Mouse (Mus musculus) embryonic facial prominence, embryonic 11.5 days (tissue): ENCODE measurements around the gene Serpinb11. TPM values are rescaled to one million over a fixed set of nuclear protein-coding genes. Genes with fewer than 3 reads are reported as not detected.

Experiments
- ATAC-seq: fragments of 200-750 bp; cut with Nextera tagmentation; replicated peaks from 2 replicates; pipeline ENCODE4 v1.8.0; 2017; ENCODE audit warnings: low read depth; ENCODE audit not compliant: insufficient number of reproducible peaks, low FRiP score, low TSS enrichment
- DNase-seq: peaks from one replicate; pipeline ENCODE4 v3.0.0-alpha.2; 2015; ENCODE audit warnings: low spot score
- H3K27ac ChIP-seq: fragments of 300-500 bp; sonication (generic); replicated peaks from 2 replicates; pipeline ENCODE4 v1.5.1; 2014; ENCODE audit warnings: mild to moderate bottlenecking, low read depth, low read length, control low read depth
- H3K27me3 ChIP-seq: fragments of 300-500 bp; sonication (generic); 2 replicates; pipeline ENCODE4 v1.6.1; 2014; ENCODE audit warnings: mild to moderate bottlenecking, low read length, moderate library complexity, mixed read lengths; ENCODE audit not compliant: control insufficient read depth, insufficient read depth
- H3K36me3 ChIP-seq: fragments of 300-500 bp; sonication (generic); replicated peaks from 2 replicates; pipeline ENCODE4 v1.6.1; 2014; ENCODE audit warnings: low read depth, mild to moderate bottlenecking, low read length, moderate library complexity, mixed read lengths; ENCODE audit not compliant: control insufficient read depth, insufficient read depth
- H3K4me1 ChIP-seq: fragments of 300-500 bp; sonication (generic); 2 replicates; pipeline ENCODE4 v1.6.1; 2014; ENCODE audit warnings: low read length, mixed read lengths; ENCODE audit not compliant: control insufficient read depth, insufficient read depth
- H3K4me2 ChIP-seq: fragments of 300-500 bp; sonication (generic); 2 replicates; pipeline ENCODE4 v1.6.1; 2014; ENCODE audit warnings: low read depth, mild to moderate bottlenecking, control low read depth, low read length, moderate library complexity
- H3K4me3 ChIP-seq: fragments of 300-500 bp; sonication (generic); 2 replicates; pipeline ENCODE4 v1.5.1; 2014; ENCODE audit warnings: low read depth, low read length, control low read depth
- H3K9ac ChIP-seq: fragments of 300-500 bp; sonication (generic); replicated peaks from 2 replicates; pipeline ENCODE4 v1.6.1; 2014; ENCODE audit warnings: mild to moderate bottlenecking, control low read depth, low read length
- H3K9me3 ChIP-seq: fragments of 300-500 bp; sonication (generic); replicated peaks from 2 replicates; pipeline ENCODE4 v1.6.1; 2016; ENCODE audit warnings: mild to moderate bottlenecking, low read length, inconsistent platforms, mixed read lengths; ENCODE audit not compliant: control insufficient read depth
- WGBS: fragments of 180-500 bp; shearing (Covaris S2); extraction: QIAGEN DNeasy Blood & Tissue Kit; methylation state at CpG from one replicate; pipeline ENCODE4 v1.1.7; 2014; 5-methylcytosine and 5-hydroxymethylcytosine counted together
- polyA plus RNA-seq: library from polyadenylated mRNA; unstranded; fragments of >200 nt; fragmentation: Nextera tagmentation; extraction: Ambion mirVana; gene quantifications from 2 replicates; pipeline ENCODE4 v1.2.1, GENCODE M21; 2014

Serpinb11 gene
- polyA plus RNA-seq: not detected in 2 replicates

DNA sequence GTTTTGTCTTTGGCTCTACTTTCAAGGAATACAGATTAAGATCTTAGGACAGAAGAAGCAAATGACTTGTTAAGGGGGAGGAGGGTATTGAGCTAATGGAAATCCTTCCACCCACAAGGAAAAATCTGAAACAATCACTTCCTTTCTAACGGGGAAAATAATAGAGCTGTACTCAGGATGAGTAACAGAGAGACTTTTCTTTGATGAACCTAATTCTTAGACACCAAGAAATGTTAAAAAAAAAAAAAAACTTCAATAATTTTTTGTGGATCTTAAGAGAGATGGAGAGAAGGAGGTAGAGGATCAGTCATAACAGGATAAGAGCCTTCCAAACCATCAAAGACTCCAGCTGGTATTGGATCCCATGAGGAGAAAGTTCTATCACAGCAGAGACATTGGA is at the start of gene Serpinb11:
Serpinb11 (plus strand) TSS at position 301 of the 400 bp plus-strand sequence.
- Histone ChIP-seq H3K4me2 (no peak within 1 kb of the TSS), H3K4me1 (no peaks in the 10 kb centered on the region), H3K27me3 (no peaks in the 10 kb centered on the region), H3K9me3 (no peaks in the 10 kb centered on the region), H3K27ac (no peak within 1 kb of the TSS), H3K9ac (no peak within 1 kb of the TSS), H3K36me3 (no peaks in the 10 kb centered on the region), H3K4me3 (no peak within 1 kb of the TSS)
- no peak for ATAC-seq
- DNase-seq: no peak
- 51% methylated on average over 1 of the region's 1 CpGs for WGBS

DNA sequence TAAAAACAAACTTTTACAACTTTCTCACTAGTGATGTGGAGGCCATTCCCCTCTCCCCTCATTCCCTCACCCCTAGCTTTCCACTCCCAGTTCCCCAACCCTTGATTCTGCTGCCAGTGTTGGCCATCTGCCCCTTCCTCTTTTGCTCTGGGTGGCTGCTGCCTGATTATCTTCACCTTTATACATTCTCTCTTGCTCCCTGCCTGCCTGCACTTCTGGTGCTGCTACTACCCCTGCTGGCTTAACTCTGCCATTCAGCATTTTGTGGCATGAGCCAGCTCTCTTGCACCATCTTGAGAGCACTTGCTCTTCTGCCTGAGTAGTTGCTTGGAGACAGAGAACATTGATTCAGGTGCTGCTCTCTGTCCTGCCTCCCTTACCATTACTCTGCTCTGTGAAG is 15.0 kb upstream of the Serpinb11 start:
- Histone ChIP-seq H3K4me2 (no peak overlapping the region), H3K27me3 (no peaks in the 10 kb centered on the region), H3K9ac (no peak overlapping the region), H3K4me1 (no peaks in the 10 kb centered on the region), H3K9me3 (no peaks in the 10 kb centered on the region), H3K4me3 (no peak overlapping the region), H3K36me3 (no peaks in the 10 kb centered on the region), H3K27ac (no peak overlapping the region)
- ATAC-seq (no peak), DNase-seq (no peak)

DNA sequence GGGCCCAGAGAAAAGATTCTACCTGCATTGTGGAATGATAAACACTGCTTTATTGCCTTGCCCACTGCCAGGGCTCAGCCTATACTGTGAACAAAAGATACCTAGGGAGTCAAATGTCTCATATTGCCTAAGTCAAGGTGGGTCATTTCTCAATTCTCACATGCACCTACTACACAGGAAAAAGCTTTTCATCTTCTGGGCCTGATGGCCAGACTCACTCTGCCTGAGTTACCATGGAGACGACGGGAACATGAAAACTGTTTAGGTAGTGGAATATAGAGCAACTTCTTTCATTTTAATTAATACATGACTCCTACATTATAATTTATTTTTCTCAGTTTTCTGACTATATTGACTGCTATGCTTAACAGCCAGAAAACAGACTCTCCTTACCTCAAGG is 14.2 kb upstream of the Serpinb11 start:
- no peak for DNase-seq
- Histone ChIP-seq H3K4me1 (no peaks in the 10 kb centered on the region), H3K27me3 (no peaks in the 10 kb centered on the region)

DNA sequence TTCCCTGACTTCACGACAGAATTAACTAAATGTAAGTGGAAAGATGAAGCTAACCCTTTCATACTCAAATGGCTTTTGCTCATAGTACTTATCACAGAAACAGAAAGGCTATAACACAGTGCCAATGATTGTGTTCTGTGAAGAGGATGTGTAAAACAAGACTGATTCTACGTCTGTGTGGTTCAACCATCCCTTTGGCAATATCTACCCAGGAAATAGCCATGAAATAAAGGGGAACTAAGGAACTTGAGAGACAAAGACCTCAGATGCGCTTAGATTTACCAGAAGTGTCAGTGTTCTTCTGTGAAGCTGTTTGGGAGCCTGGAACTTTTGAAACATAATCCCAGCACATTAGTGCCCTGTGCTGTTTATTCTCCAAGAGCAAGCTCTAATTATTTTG is 10.6 kb upstream of the Serpinb11 start:
- WGBS: 43% methylated on average over 3 of the region's 3 CpGs
- Histone ChIP-seq H3K4me3 (no peak overlapping the region), H3K4me1 (no peaks in the 10 kb centered on the region), H3K36me3 (no peaks in the 10 kb centered on the region), H3K27ac (no peak overlapping the region), H3K4me2 (no peak overlapping the region), H3K27me3 (no peaks in the 10 kb centered on the region), H3K9me3 (no peaks in the 10 kb centered on the region), H3K9ac (no peak overlapping the region)
- ATAC-seq (no peak), DNase-seq (no peak)

More for the DNA sequence above, 14.2 kb upstream of the Serpinb11 start:
- no peak overlapping the region for H3K4me2 ChIP-seq
- no peaks in the 10 kb centered on the region for H3K36me3 ChIP-seq
- H3K4me3 ChIP-seq: no peak overlapping the region
- no peak overlapping the region for H3K27ac ChIP-seq
- WGBS: 92% methylated on average over 2 of the region's 2 CpGs
- H3K9me3 ChIP-seq: no peaks in the 10 kb centered on the region
- no peak overlapping the region for H3K9ac ChIP-seq
- ATAC-seq: no peak

DNA sequence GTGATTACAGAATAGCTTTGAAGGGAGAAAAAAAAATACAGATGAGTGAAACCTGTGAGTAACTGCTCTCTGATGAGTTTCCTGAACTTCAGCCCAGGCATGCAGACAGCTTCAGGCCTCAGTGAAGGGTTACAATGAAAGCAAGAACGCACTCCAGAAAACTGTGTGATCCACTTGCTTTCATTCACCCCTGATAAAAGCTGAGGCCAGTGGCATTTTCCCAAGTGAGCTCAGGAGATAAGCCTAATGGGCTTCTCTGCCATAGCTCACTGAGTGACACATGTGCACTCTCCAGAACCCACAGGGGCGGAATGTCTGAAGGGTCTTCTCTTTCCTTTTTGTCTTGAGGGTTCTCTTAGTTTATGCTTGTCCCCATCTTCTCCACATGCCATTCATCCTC is 9.9 kb upstream of the Serpinb11 start:
- H3K4me2 ChIP-seq: no peak overlapping the region
- H3K27ac ChIP-seq: no peak overlapping the region
- H3K27me3 ChIP-seq: no peaks in the 10 kb centered on the region
- no peaks in the 10 kb centered on the region for H3K9me3 ChIP-seq
- H3K36me3 ChIP-seq: no peaks in the 10 kb centered on the region
- DNase-seq (no peak), ATAC-seq (no peak)
- 75% methylated on average over 2 of the region's 2 CpGs for WGBS
- H3K4me1 ChIP-seq: no peaks in the 10 kb centered on the region
- no peak overlapping the region for H3K4me3 ChIP-seq
- H3K9ac ChIP-seq: no peak overlapping the region

DNA sequence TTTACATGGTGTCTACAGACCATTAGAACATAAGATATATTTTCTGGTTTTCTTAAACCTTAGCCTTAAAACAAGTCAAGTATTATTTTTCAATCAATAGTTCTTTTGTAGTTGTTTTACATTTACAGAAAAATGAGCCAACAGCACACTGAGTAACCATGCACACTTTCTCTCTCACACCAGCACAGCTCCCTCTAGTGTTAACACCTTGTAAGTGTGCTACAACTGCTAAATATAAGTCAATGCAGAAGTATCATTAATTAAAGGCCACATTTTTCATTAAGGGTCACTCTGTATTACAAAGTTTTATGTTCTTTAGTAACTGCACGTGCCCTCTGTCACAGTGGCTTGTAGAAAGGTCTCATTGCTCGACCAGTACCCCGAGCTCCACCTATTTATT is 8.0 kb upstream of the Serpinb11 start:
- no peak overlapping the region for H3K4me2 ChIP-seq
- no peaks in the 10 kb centered on the region for H3K9me3 ChIP-seq
- WGBS: 40% methylated on average over 3 of the region's 3 CpGs
- no peak overlapping the region for H3K27ac ChIP-seq
- no peaks in the 10 kb centered on the region for H3K36me3 ChIP-seq
- H3K4me1 ChIP-seq: no peaks in the 10 kb centered on the region
- ATAC-seq (no peak), DNase-seq (peak; percentile 11)
- no peak overlapping the region for H3K4me3 ChIP-seq
- H3K9ac ChIP-seq: no peak overlapping the region
- no peaks in the 10 kb centered on the region for H3K27me3 ChIP-seq

DNA sequence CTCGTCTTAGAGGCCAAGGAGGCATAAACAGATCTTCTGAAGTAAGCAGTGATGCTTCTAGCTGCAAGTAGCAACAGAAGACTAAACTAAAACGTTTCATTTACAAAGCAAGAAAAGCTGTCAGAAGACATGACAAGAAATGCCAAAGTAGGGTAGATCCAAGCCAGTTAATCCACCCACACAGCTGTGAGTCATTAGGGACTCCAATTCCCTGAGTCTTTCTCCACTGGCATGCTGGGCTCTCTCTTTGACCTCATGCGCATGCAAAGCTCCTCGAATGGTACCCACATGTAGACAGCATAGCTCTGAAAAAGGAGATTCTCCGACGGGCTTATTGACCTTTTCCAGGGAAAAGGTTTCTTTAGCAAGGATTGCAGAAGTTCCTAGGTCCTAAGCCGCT is 5.0 kb downstream of the Serpinb11 start:
- ATAC-seq (no peak), DNase-seq (peak; percentile 31)
- H3K9me3 ChIP-seq: no peaks in the 10 kb centered on the region
- no peaks in the 10 kb centered on the region for H3K36me3 ChIP-seq
- H3K27ac ChIP-seq: no peak overlapping the region
- H3K4me2 ChIP-seq: no peak overlapping the region
- WGBS: 34% methylated on average over 7 of the region's 7 CpGs
- H3K4me1 ChIP-seq: no peaks in the 10 kb centered on the region
- H3K4me3 ChIP-seq: no peak overlapping the region
- no peak overlapping the region for H3K9ac ChIP-seq
- H3K27me3 ChIP-seq: no peaks in the 10 kb centered on the region

DNA sequence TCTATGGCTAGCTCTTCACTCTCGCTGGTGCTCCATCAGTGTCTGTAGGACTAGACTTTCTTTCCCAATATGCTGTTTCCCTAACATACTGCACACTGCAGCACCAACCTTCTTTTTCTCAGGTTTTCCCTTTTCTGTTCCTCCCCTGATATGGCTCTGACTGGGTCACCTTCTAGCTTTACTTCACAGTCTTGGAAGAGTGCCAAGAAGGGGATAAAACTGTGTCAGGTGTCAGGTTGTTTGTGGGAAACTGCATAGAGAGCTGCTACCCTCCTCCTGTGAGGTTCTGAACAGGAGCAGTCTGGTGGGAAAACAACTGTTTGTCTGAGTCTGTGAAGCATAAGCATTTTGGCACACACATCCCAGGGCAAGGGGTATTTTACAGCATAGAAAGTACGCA is 7.9 kb downstream of the Serpinb11 start:
- no peaks in the 10 kb centered on the region for H3K36me3 ChIP-seq
- 84% methylated on average over 2 of the region's 2 CpGs for WGBS
- no peak overlapping the region for H3K9ac ChIP-seq
- H3K4me3 ChIP-seq: no peak overlapping the region
- no peaks in the 10 kb centered on the region for H3K27me3 ChIP-seq
- H3K9me3 ChIP-seq: no peaks in the 10 kb centered on the region
- H3K27ac ChIP-seq: no peak overlapping the region
- H3K4me2 ChIP-seq: no peak overlapping the region
- DNase-seq: peak; percentile 14
- H3K4me1 ChIP-seq: no peaks in the 10 kb centered on the region
- ATAC-seq: 0 out of 2 replicates have a peak, but pooled peaks have one; percentile 34
